Mouse (Mus musculus): Measurements from ENCODE around the gene Drap1.

Gene Drap1

DNA sequence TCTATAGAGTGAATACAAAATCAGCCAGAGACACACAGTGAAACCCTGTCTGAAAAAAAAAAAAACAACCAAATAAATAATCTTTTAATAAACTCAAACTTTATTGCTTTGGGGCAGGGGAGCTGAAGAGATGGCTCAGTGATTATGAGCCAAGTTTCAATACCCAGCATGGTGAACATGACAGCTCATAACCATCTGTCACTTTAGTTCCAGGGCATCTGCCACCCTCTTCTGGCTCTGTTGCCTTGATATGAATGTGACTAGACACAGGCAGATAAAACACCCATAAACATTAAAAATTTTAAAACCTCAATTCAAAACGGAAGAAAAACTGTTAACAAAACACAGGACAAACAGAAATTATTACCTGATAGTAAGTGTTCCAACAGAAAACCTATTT lies 47.3 kb downstream of the Drap1 start:
- DNase-seq (ENCODE audit: low read depth) = no peak

DNA sequence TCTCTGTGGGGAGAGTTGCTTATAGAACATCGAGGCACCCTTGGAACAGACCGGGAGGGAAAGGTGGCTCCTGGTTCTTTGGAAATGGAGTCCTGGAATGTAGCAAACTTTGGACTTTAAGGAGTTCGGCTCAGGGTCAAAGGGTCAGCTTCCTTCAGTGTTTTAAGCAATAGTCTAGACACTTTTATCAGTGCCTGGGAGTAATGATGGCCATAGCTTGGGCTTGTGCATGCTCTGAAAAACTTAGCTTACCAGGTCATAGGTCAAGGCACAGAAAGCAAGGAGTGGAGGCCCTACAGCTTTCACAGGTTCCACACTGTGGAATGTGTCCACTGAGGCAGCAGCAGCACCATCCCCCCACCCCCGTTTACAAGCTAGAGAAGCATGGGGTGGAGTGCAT lies 50.0 kb downstream of the Drap1 start:
- no peak for DNase-seq (ENCODE audit: low read depth)

DNA sequence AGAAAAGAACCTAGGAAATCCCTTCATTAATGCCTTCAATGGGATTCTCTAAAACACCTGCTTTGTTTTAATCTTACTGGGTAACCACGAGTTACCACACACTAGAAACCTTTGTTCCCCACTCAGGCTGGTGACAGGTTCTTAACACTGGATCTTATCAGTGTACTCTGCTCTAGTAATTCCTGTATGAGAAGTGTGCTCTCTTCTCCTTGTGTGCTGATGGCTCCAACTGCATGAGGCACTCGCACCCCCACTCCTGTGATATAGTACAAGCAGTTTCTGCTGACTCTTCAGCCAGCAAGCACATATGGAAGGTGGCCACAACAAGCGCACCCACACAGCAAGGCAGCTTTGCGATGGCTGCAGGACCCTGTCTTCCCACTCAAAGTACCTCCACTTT lies 50.6 kb downstream of the Drap1 start:
- DNase-seq (ENCODE audit: low read depth) = no peak

All from induced T-regulatory cell, adult 2 months (primary cell).